Mouse (Mus musculus) forebrain, embryonic 16.5 days (tissue): ENCODE results near the gene Ldlrad2. TPM values are rescaled to one million over a fixed set of nuclear protein-coding genes. Genes with fewer than 3 reads are reported as not detected.

Experiments
- ATAC-seq: fragments of 200-750 bp; cut with Nextera tagmentation; 2 replicates; pipeline ENCODE4 v1.8.0; 2017; ENCODE audit warnings: mild to moderate bottlenecking, moderate library complexity
- H3K27ac ChIP-seq: fragments of 300-500 bp; sonication (generic); 2 replicates; pipeline ENCODE4 v1.5.1; 2014; ENCODE audit warnings: low read length, control low read depth
- H3K27me3 ChIP-seq: fragments of 300-500 bp; sonication (generic); replicated peaks from 2 replicates; pipeline ENCODE4 v1.6.1; 2014; ENCODE audit warnings: low read length; ENCODE audit not compliant: control insufficient read depth, insufficient read depth
- H3K36me3 ChIP-seq: fragments of 300-500 bp; sonication (generic); 2 replicates; pipeline ENCODE4 v1.6.1; 2014; ENCODE audit not compliant: control insufficient read depth, insufficient read depth
- H3K4me1 ChIP-seq: fragments of 300-500 bp; sonication (generic); replicated peaks from 2 replicates; pipeline ENCODE4 v1.6.1; 2014; ENCODE audit warnings: low read length; ENCODE audit not compliant: control insufficient read depth, insufficient read depth
- H3K4me2 ChIP-seq: fragments of 300-500 bp; sonication (generic); 2 replicates; pipeline ENCODE4 v1.6.1; 2014; ENCODE audit warnings: mild to moderate bottlenecking, low read length, control low read depth
- H3K4me3 ChIP-seq: fragments of 300-500 bp; sonication (generic); replicated peaks from 2 replicates; pipeline ENCODE4 v1.5.1; 2014; ENCODE audit warnings: mild to moderate bottlenecking, low read length, control low read depth
- H3K9ac ChIP-seq: fragments of 300-500 bp; sonication (generic); replicated peaks from 2 replicates; pipeline ENCODE4 v1.6.1; 2014; ENCODE audit warnings: low read depth, low read length, control low read depth
- H3K9me3 ChIP-seq: fragments of 300-500 bp; sonication (generic); 2 replicates; pipeline ENCODE4 v1.6.1; 2016; ENCODE audit warnings: low read length; ENCODE audit not compliant: control insufficient read depth
- WGBS: fragments of 180-500 bp; shearing (Covaris S2); extraction: QIAGEN DNeasy Blood & Tissue Kit; methylation state at CpG from one replicate; pipeline ENCODE4 v1.1.7; 2014; 5-methylcytosine and 5-hydroxymethylcytosine counted together
- polyA plus RNA-seq: library from polyadenylated mRNA; unstranded; fragments of >200 nt; fragmentation: Nextera tagmentation; extraction: Ambion mirVana; gene quantifications from 2 replicates; pipeline ENCODE4 v1.2.1, GENCODE M21; 2015

Gene Ldlrad2
- not detected in 2 replicates for polyA plus RNA-seq

DNA sequence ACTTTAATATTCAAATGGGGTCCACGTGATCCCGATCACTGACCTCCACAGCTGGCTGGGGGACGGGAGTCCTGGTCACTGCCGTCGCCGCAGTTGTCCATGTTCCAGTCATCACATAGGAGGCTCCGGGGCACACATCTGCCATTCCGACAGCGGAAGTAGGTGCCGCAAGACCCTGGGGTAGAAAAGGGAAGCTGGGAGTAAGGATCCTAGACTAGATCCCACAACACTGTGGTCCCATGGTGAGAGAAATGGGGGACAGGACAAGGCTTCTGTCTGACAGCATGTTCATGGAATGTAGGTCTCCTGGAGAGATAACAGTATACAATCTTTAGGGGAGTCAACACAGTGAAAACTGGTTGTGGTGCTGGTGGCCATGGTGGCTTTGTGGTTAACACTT lies at the start of gene Ldlrad2:
Gene Ldlrad2 (minus strand): TSS at position 101 of the 400 bp plus-strand sequence.
- Histone ChIP-seq H3K27ac (no peak within 1 kb of the TSS), H3K4me3 (no peak within 1 kb of the TSS), H3K4me2 (no peak within 1 kb of the TSS), H3K36me3 (no peaks in the 10 kb centered on the region), H3K4me1 (0 out of 2 replicates have a peak, but pooled peaks cover 4% of the 10 kb centered on the region), H3K9me3 (no peaks in the 10 kb centered on the region), H3K27me3 (no peaks in the 10 kb centered on the region; the same call in 1 of the 2 replicates), H3K9ac (no peak within 1 kb of the TSS)
- ATAC-seq = no peak
- 82% methylated on average over 10 of the region's 10 CpGs for WGBS

- ATAC-seq = no peak
- WGBS = 94% methylated on average over 8 of the region's 8 CpGs
Observed at GRCm38 (mm10) chr4:137622847-137623246, 48.5 kb upstream of the Ldlrad2 start.

GRCm38 (mm10) chr4:137610256-137610655 lies 35.9 kb upstream of the Ldlrad2 start:
- no peaks in the 10 kb centered on the region for H3K4me1 ChIP-seq
- no peak for ATAC-seq
- no peaks in the 10 kb centered on the region for H3K9me3 ChIP-seq
- no peaks in the 10 kb centered on the region for H3K27me3 ChIP-seq
- WGBS = 81% methylated on average over 15 of the region's 15 CpGs
- H3K9ac ChIP-seq = no peak overlapping the region
- no peak overlapping the region for H3K4me2 ChIP-seq
- no peak overlapping the region for H3K27ac ChIP-seq
- no peak overlapping the region for H3K4me3 ChIP-seq
- peaks cover 34% of the 10 kb centered on the region for H3K36me3 ChIP-seq

More at GRCm38 (mm10) chr4:137622847-137623246, 48.5 kb upstream of the Ldlrad2 start:
- Histone ChIP-seq H3K4me1 (no peaks in the 10 kb centered on the region), H3K4me3 (no peak overlapping the region), H3K9me3 (no peaks in the 10 kb centered on the region), H3K9ac (no peak overlapping the region), H3K27ac (no peak overlapping the region), H3K4me2 (no peak overlapping the region), H3K36me3 (peaks cover 35% of the 10 kb centered on the region), H3K27me3 (no peaks in the 10 kb centered on the region)

- Histone ChIP-seq H3K9me3 (no peaks in the 10 kb centered on the region), H3K9ac (no peak overlapping the region), H3K27me3 (no peaks in the 10 kb centered on the region), H3K4me1 (no peaks in the 10 kb centered on the region), H3K36me3 (peaks cover 34% of the 10 kb centered on the region), H3K27ac (no peak overlapping the region), H3K4me3 (no peak overlapping the region), H3K4me2 (no peak overlapping the region)
- ATAC-seq = no peak
- WGBS = 90% methylated on average over 7 of the region's 7 CpGs
Observed at GRCm38 (mm10) chr4:137609702-137610101, 35.3 kb upstream of the Ldlrad2 start.

DNA sequence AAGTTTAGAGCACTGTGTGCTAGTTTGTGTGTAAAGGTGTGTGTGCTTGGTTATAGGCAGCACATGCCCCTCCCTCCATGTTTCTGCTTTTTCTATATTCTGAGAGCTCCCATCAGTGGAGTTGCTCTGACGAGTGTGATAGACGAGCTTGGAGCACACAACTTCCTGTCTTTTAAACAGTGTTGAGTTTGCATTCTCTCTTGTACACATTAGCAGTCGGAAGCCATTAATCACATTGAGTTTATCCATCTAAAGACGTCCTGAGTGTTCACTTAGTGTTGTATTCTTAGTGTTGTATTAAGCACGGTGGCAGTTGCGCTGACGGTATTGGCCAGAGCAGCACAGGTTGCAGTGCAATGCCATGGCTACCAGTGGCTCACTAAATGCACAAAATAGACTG lies 34.9 kb upstream of the Ldlrad2 start:
- Histone ChIP-seq H3K9me3 (no peaks in the 10 kb centered on the region), H3K4me2 (no peak overlapping the region), H3K9ac (no peak overlapping the region), H3K27me3 (no peaks in the 10 kb centered on the region), H3K4me3 (no peak overlapping the region), H3K27ac (no peak overlapping the region), H3K4me1 (no peaks in the 10 kb centered on the region), H3K36me3 (peaks cover 34% of the 10 kb centered on the region)
- WGBS = 90% methylated on average over 7 of the region's 7 CpGs
- no peak for ATAC-seq

- WGBS = 91% methylated on average over 2 of the region's 2 CpGs
- Histone ChIP-seq H3K9ac (no peak overlapping the region), H3K36me3 (peaks cover 26% of the 10 kb centered on the region), H3K4me2 (no peak overlapping the region), H3K27ac (no peak overlapping the region), H3K4me3 (no peak overlapping the region), H3K4me1 (no peaks in the 10 kb centered on the region), H3K9me3 (no peaks in the 10 kb centered on the region), H3K27me3 (no peaks in the 10 kb centered on the region)
- no peak for ATAC-seq
Observed at GRCm38 (mm10) chr4:137607023-137607422, 32.7 kb upstream of the Ldlrad2 start.

- Histone ChIP-seq H3K4me1 (peaks cover 4% of the 10 kb centered on the region; the same call in 1 of the 2 replicates), H3K9me3 (no peaks in the 10 kb centered on the region), H3K4me3 (no peak overlapping the region), H3K27ac (no peak overlapping the region), H3K27me3 (no peaks in the 10 kb centered on the region), H3K9ac (no peak overlapping the region), H3K4me2 (no peak overlapping the region), H3K36me3 (peaks cover 15% of the 10 kb centered on the region)
- no peak for ATAC-seq
- 77% methylated on average over 11 of the region's 11 CpGs for WGBS
Observed at GRCm38 (mm10) chr4:137603449-137604171, 29.2 kb upstream of the Ldlrad2 start.

GRCm38 (mm10) chr4:137598577-137598976 lies 24.2 kb upstream of the Ldlrad2 start:
- Histone ChIP-seq H3K36me3 (no peaks in the 10 kb centered on the region), H3K9ac (no peak overlapping the region), H3K27me3 (no peaks in the 10 kb centered on the region), H3K9me3 (no peaks in the 10 kb centered on the region), H3K27ac (no peak overlapping the region), H3K4me1 (peaks cover 21% of the 10 kb centered on the region), H3K4me2 (no peak overlapping the region), H3K4me3 (no peak overlapping the region)
- ATAC-seq = no peak
- WGBS = 81% methylated on average over 5 of the region's 5 CpGs

GRCm38 (mm10) chr4:137597098-137597630 lies 22.8 kb upstream of the Ldlrad2 start:
- Histone ChIP-seq H3K4me2 (no peak overlapping the region), H3K4me3 (no peak overlapping the region), H3K27me3 (no peaks in the 10 kb centered on the region), H3K4me1 (peaks cover 21% of the 10 kb centered on the region), H3K27ac (no peak overlapping the region), H3K9ac (no peak overlapping the region), H3K36me3 (no peaks in the 10 kb centered on the region), H3K9me3 (no peaks in the 10 kb centered on the region)
- no peak for ATAC-seq
- 92% methylated on average over 4 of the region's 4 CpGs for WGBS
